Mouse (Mus musculus) heart, adult 9 months (tissue): ENCODE results near the gene Fastkd5.
A peak's percentile ranks its signal among the peaks of the same experiment; 100 is the strongest.

ENCODE experiments used
- DNase-seq, 2 experiments: peaks; one replicate each; pipeline ENCODE4 v3.0.0; 2022; ENCODE audit warnings: low spot score in 2 of 2

Fastkd5 gene

GRCm38 (mm10) chr2:130634006-130634738 lies 4.3 kb upstream of the Fastkd5 start:
- no peak for DNase-seq

GRCm38 (mm10) chr2:130632887-130633675 lies 3.3 kb upstream of the Fastkd5 start:
- no peak for DNase-seq

GRCm38 (mm10) chr2:130632416-130632815 lies 2.6 kb upstream of the Fastkd5 start:
- DNase-seq: no peak

DNA sequence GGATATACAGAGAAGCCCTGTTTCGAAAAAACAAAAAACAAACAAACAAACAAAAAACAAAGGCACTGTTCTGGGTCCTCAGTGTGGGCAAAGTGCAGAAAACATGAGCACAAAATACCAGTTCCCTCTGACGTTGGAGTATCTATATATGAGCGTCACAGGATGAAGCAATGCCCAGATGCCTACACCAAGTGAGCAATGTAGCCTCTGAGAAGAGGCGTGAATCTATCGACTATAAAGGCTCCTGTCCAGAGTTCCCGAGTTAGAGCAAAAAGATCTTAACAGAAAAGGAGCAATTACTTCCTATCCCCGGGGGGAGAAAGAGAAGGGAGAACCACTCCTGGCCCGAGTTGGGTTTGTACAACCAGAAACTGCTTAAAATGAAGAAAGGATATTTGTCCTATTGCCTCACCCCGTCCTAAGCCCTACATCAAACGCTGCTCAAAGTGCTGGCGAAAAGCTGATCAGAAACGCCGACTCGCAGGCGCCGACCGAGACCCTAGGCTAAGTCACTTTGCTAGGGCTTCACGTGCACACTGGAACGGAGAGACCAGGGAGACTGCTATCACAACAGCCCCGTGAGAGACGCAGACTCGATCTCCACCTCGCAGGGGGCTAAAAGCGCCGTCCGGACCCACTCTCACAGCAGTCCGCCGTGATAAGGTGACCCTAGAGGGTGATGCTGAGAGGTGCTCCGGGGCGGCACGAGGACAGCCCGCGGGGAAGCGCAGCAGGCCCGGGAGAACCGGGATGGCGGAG lies 568 bp downstream of the Fastkd5 start:
- DNase-seq: no peak

DNA sequence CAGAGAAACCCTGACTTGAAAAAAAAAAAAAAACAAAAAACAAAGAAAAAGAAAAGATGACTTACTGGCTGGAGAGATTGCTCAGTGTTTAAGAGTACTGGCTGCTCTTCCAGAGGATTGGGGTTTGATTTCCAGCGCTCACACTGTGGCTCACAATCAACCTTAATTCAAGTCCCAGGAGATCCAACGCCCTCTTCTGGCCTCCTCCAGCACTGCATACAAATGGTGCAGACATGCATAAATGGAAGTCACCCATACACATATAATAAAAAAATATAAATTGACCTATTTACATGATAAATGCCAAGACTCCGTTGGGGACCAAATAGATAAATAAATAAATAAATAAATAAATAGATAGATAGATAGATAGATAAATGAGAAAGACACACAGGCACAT lies 1.4 kb downstream of the Fastkd5 start:
- DNase-seq: no peak

DNA sequence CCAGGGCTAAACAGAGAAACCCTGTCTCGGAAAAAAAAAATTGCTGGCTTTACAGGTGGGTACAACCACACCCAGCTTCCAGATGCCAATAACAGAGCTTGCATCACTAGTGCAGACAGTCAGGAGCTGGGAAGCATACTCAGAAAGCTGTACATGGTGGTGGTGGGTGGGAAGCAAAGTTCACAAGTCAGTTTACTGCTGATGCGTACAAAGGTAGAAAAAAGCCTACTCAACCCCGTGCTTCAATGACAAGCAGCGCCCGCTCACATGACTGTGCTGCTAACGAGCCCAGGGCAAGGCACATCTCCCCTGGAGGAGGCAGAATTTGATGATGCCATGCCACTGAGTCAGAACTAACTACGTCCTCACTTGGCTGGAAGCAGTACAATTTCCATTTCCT lies 10.9 kb downstream of the Fastkd5 start:
- no peak for DNase-seq

DNA sequence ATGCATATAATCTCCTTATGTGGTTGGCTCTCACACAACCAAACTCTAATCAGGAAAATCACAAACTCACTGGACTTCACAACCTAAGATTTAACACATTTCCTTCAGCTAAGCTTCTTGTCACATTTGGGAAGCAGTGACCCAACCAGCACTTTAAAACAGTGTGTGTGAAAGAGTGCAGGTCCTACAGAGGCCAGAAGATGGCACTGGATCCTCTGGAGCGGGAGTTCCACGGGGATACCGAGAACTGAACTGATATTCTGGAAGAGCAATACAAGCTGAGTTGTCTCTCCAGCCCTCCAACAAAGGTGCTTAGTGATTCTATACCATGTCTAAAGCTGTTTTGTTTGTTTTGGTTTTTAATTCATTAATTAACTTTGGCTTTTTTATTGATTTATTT lies 16.7 kb downstream of the Fastkd5 start:
- DNase-seq: no peak

- DNase-seq: no peak
Observed at GRCm38 (mm10) chr2:130602195-130602594, 27.6 kb downstream of the Fastkd5 start.

GRCm38 (mm10) chr2:130598399-130598798 lies 31.4 kb downstream of the Fastkd5 start:
- DNase-seq: peak; percentile 13 to 33

DNA sequence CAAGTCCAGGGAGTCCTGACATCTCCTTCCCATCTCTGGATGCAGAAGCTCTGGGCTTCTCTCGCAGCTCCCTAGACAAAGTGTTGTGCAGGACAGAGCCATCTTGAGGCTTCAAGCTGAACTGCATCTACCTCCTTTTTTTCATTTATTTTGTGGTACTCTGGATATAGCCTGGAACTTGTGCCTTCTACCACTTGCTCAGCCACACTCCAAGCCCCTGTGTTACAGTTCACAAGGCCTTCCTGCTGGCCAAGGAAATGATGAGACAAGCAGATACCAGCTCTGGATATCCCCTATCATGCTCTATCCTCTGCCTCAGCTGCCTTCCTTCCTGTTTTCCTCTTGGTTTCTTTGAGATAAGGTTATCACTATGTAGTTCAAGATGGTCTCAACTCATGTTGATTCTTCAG lies 32.2 kb downstream of the Fastkd5 start:
- DNase-seq: no peak

DNA sequence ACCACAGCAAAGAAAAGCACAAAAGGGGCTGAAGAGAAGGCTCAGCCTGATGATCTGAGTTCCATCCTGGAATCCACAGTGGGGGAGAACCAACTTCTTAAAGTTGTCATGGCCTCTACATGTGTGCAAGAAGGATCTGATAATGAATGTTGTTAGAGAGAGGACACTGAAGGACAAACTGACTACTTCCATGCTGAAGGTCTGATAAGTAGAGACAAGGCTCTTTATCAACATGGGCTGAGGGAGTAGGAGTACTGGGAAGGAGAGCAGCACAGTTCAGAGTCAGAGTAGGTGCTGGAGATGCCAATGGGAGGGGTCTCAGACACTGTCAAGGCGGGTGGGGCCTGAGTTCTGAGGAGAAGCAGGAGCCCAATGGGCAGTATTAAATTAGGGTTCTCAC lies 34.2 kb downstream of the Fastkd5 start:
- no peak for DNase-seq

DNA sequence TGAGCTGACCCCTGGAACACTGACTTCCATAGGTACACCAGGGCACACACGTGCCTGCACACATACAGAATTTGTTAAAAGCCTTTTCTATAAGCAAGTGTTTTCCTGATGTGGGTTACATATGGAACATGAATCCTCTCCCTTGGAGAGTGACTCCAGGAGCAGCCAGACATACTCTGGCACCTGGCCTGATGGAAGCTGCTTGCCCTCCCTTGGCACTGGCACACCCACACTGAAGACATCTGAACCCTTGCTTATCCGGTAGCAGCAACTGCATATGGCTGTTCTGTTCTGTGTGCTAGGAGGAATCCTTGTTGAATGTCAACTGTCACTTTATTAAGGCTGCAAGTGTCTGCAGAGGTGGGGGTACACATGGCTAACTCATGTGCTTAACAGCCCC lies 38.8 kb downstream of the Fastkd5 start:
- DNase-seq: no peak

- DNase-seq: peak in 1 of 2 experiments; percentile 49
Observed at GRCm38 (mm10) chr2:130589761-130590160, 40.1 kb downstream of the Fastkd5 start.

DNA sequence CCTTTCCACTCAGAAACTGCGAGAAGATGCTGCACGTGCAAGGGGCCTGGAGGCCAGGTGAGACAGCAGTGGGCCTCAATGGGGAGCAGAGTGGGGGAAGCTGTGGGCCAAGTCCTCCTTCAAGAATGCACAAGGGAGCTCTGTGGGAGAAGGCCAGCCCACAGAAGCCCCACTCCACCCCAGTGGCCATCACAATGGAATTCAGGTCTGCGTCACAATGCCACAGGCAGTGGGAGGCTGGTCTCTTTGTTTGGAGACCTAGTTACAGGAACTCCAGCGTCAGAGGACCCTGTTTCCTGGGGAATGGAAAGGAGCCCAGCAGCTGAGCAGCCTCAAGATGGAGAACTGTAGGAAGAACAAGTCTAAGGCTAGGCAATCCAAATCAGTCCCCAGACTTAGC lies 40.7 kb downstream of the Fastkd5 start:
- no peak for DNase-seq

GRCm38 (mm10) chr2:130588373-130588772 lies 41.5 kb downstream of the Fastkd5 start:
- no peak for DNase-seq

DNA sequence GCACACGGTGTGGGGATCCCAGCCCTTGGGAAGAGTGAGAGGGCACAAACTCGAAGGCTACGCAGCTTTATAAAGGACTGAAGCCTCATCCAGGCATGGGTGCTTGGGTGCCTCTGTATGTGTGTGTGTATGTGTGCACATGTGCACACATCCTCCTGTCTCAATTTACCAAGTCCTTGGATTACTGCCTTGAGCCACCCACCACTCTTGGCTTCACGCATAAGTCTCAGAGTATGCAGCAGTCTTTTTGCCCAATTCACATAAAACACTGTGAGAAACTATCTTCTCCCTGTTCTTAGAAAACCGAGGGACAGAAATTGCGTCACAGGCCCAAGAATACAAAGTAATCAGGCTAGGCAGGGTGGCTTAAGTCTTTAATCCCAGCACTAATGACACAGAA lies 43.8 kb downstream of the Fastkd5 start:
- DNase-seq: no peak

GRCm38 (mm10) chr2:130583902-130584560 lies 45.8 kb downstream of the Fastkd5 start:
- DNase-seq: peak; percentile 32 to 35

DNA sequence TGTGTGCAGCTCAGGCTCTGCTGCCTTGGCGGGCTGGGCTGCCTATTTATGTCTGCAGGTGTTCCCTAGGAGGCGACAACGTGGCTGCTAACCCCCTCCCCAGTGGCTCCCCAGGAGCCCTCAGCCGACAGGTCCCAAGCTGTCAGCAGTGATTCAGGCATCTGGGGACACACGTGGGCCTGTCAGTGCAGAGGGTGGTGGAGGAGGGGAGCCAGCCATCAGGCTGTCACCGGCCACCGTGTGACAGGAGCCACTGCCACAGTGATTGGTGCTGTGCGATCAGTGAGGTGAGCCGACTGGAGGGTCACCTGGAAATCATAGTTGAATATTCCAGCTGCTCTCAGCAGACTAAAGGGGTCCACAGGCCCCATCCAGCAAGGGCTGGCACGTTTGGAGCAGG lies 47.3 kb downstream of the Fastkd5 start, which contains the start of gene Avp:
Gene Avp (minus strand): TSS at position 3 of the 400 bp plus-strand sequence.
- peak in 1 of 2 experiments; percentile 17 for DNase-seq

GRCm38 (mm10) chr2:130581201-130581600 lies 48.6 kb downstream of the Fastkd5 start:
- DNase-seq: no peak

GRCm38 (mm10) chr2:130579791-130580190 lies 50.0 kb downstream of the Fastkd5 start:
- DNase-seq: no peak

DNA sequence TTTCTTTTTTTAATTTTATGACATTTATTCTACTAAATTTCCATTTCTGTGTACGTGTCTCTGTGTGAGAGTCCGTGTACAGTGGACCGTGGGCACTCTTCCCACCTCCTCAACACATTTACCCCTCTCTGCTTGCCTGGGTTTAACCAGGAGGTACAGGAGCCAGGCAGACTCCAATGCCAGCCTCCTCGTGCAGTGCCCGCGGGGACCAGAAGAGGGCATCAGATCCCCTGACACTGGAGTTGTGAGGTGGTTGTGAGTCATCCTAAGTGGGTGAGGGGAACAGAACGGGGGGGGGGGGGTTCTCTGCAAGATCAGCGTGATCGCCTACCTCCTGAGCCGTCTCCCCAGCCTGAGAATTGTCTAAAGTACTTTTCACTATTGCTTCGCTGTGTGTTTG lies 51.7 kb downstream of the Fastkd5 start:
- DNase-seq: peak in 1 of 2 experiments; percentile 33

- peak in 1 of 2 experiments; percentile 30 for DNase-seq
Observed at GRCm38 (mm10) chr2:130577632-130578031, 52.2 kb downstream of the Fastkd5 start.
